Mouse (Mus musculus): ENCODE results near the gene Tmcc3.

DNA sequence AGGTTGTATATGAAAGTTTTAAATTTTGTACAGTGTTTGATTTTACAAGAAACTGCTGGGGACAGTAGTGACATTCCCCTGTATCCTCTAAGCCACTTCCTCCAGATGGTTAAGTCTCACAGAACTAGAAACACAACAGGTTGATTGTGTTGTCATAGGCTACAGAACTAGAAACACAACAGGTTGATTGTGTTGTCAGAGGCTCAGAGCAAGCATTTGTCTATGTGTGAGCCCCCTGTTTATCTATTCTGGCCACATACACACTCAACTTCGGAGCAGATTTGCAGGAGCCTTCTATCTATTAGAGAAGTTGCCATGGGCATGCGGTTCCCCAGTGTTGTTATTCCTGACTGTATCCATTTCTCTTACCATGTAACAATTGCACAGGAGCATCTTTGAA is 218.3 kb downstream of the Tmcc3 start:
- no peak for TF ChIP-seq HCFC1 (IDR thresholded peaks at IDR 0.05; ENCODE audit: borderline replicate concordance, insufficient read depth, low read length)
- no peak for TF ChIP-seq ZC3H11A (IDR thresholded peaks at IDR 0.05; ENCODE audit: borderline replicate concordance, low read depth, low read length)
- no peak for TF ChIP-seq ZNF384 (IDR thresholded peaks at IDR 0.05; ENCODE audit: low read depth, low read length)
